Mouse (Mus musculus): ENCODE results near the gene E2f2. TPM values are rescaled to one million over a fixed set of nuclear protein-coding genes. Genes with fewer than 3 reads are reported as not detected.

E2f2 gene
- polyA plus RNA-seq, 1 experiment from 2014 or later, result 16.1 TPM

- WGBS, result 72% methylated on average over 3 of the region's 3 CpGs
- Histone ChIP-seq H3K27me3 (no peaks in the 10 kb centered on the region), H3K9me3 (no peaks in the 10 kb centered on the region), H3K36me3 (no peaks in the 10 kb centered on the region), H3K4me1 (peaks cover 7% of the 10 kb centered on the region), H3K9ac (no peak overlapping the region), H3K27ac (no peak overlapping the region), H3K4me2 (no peak overlapping the region), H3K4me3 (no peak overlapping the region)
- no peak for ATAC-seq (ENCODE audit: borderline replicate concordance, extremely low read depth, low FRiP score, low TSS enrichment)
Observed at GRCm38 (mm10) chr4:136167701-136168100, 4.5 kb upstream of the E2f2 start.

GRCm38 (mm10) chr4:136170401-136170800 is 1.8 kb upstream of the E2f2 start:
- WGBS, result 77% methylated on average over 4 of the region's 4 CpGs
- no peak overlapping the region for H3K9ac ChIP-seq

GRCm38 (mm10) chr4:136171455-136171854 is 739 bp upstream of the E2f2 start:
- no peak for ATAC-seq (ENCODE audit: borderline replicate concordance, extremely low read depth, low FRiP score, low TSS enrichment)
- peak overlapping the region; percentile 89 for H3K4me2 ChIP-seq
- H3K27ac ChIP-seq, result no peak overlapping the region
- peak overlapping the region; percentile 62 for H3K4me3 ChIP-seq
- H3K4me1 ChIP-seq, result peaks cover 40% of the 10 kb centered on the region
- no peaks in the 10 kb centered on the region for H3K27me3 ChIP-seq
- H3K36me3 ChIP-seq, result no peaks in the 10 kb centered on the region
- WGBS, result 25% methylated on average over 12 of the region's 12 CpGs
- H3K9ac ChIP-seq, result peak overlapping the region; percentile 59
- H3K9me3 ChIP-seq, result no peaks in the 10 kb centered on the region

More at GRCm38 (mm10) chr4:136170401-136170800, 1.8 kb upstream of the E2f2 start:
- Histone ChIP-seq H3K27me3 (no peaks in the 10 kb centered on the region), H3K9me3 (no peaks in the 10 kb centered on the region), H3K27ac (no peak overlapping the region), H3K4me3 (no peak overlapping the region), H3K4me1 (peaks cover 31% of the 10 kb centered on the region), H3K4me2 (no peak overlapping the region), H3K36me3 (no peaks in the 10 kb centered on the region)
- no peak for ATAC-seq (ENCODE audit: borderline replicate concordance, extremely low read depth, low FRiP score, low TSS enrichment)

- Histone ChIP-seq H3K4me1 (peaks cover 52% of the 10 kb centered on the region), H3K27ac (peak overlapping the region; percentile 83), H3K4me2 (peak overlapping the region; percentile 89), H3K36me3 (no peaks in the 10 kb centered on the region), H3K9ac (peak overlapping the region; percentile 62), H3K9me3 (no peaks in the 10 kb centered on the region), H3K4me3 (peak overlapping the region; percentile 62), H3K27me3 (no peaks in the 10 kb centered on the region)
- peak; percentile 35; the same call in 1 of the 2 replicates for ATAC-seq (ENCODE audit: borderline replicate concordance, extremely low read depth, low FRiP score, low TSS enrichment)
- under 1% methylated on average over 57 of the region's 67 CpGs for WGBS
Observed at GRCm38 (mm10) chr4:136172542-136173209, 482 bp downstream of the E2f2 start.

- H3K27me3 ChIP-seq, result no peaks in the 10 kb centered on the region
- peak overlapping the region; percentile 83 for H3K27ac ChIP-seq
- H3K36me3 ChIP-seq, result no peaks in the 10 kb centered on the region
- ATAC-seq (ENCODE audit: borderline replicate concordance, extremely low read depth, low FRiP score, low TSS enrichment), result no peak
- peak overlapping the region; percentile 62 for H3K4me3 ChIP-seq
- H3K9ac ChIP-seq, result peak overlapping the region; percentile 62
- 5% methylated on average over 14 of the region's 14 CpGs for WGBS
- H3K4me1 ChIP-seq, result peaks cover 58% of the 10 kb centered on the region
- H3K9me3 ChIP-seq, result no peaks in the 10 kb centered on the region
- peak overlapping the region; percentile 89 for H3K4me2 ChIP-seq
Observed at GRCm38 (mm10) chr4:136173210-136173715, 1.1 kb downstream of the E2f2 start.

- WGBS, result 62% methylated on average over 13 of the region's 13 CpGs
- peak overlapping the region; percentile 62; the same call in 1 of the 2 replicates for H3K4me3 ChIP-seq
- no peak overlapping the region for H3K9ac ChIP-seq
- ATAC-seq (ENCODE audit: borderline replicate concordance, extremely low read depth, low FRiP score, low TSS enrichment), result peak; percentile 17; the same call in 1 of the 2 replicates
- H3K27ac ChIP-seq, result 0 out of 2 replicates have a peak overlapping the region, but pooled peaks have one; percentile 34
- no peaks in the 10 kb centered on the region for H3K9me3 ChIP-seq
- H3K4me1 ChIP-seq, result peaks cover 68% of the 10 kb centered on the region
- H3K36me3 ChIP-seq, result no peaks in the 10 kb centered on the region
- no peaks in the 10 kb centered on the region for H3K27me3 ChIP-seq
- peak overlapping the region; percentile 89 for H3K4me2 ChIP-seq
Observed at GRCm38 (mm10) chr4:136174216-136175193, 2.3 kb downstream of the E2f2 start.

- Histone ChIP-seq H3K27me3 (no peaks in the 10 kb centered on the region), H3K9ac (no peak overlapping the region; the same call in 1 of the 2 replicates), H3K4me2 (no peak overlapping the region), H3K27ac (no peak overlapping the region), H3K4me3 (no peak overlapping the region), H3K36me3 (no peaks in the 10 kb centered on the region), H3K9me3 (no peaks in the 10 kb centered on the region), H3K4me1 (peaks cover 84% of the 10 kb centered on the region)
- 62% methylated on average over 10 of the region's 10 CpGs for WGBS
- no peak for ATAC-seq (ENCODE audit: borderline replicate concordance, extremely low read depth, low FRiP score, low TSS enrichment)
Observed at GRCm38 (mm10) chr4:136176022-136176552, 3.9 kb downstream of the E2f2 start.

- H3K4me2 ChIP-seq, result peak overlapping the region; percentile 24; the same call in 1 of the 2 replicates
- H3K36me3 ChIP-seq, result no peaks in the 10 kb centered on the region
- no peaks in the 10 kb centered on the region for H3K9me3 ChIP-seq
- peaks cover 86% of the 10 kb centered on the region for H3K4me1 ChIP-seq
- H3K4me3 ChIP-seq, result no peak overlapping the region
- H3K9ac ChIP-seq, result no peak overlapping the region
- H3K27ac ChIP-seq, result peak overlapping the region; percentile 90
- 32% methylated on average over 8 of the region's 8 CpGs for WGBS
- no peaks in the 10 kb centered on the region for H3K27me3 ChIP-seq
- no peak for ATAC-seq (ENCODE audit: borderline replicate concordance, extremely low read depth, low FRiP score, low TSS enrichment)
Observed at GRCm38 (mm10) chr4:136177244-136177611, 5.0 kb downstream of the E2f2 start.

- peaks cover 85% of the 10 kb centered on the region for H3K4me1 ChIP-seq
Observed at GRCm38 (mm10) chr4:136177612-136178474, 5.6 kb downstream of the E2f2 start.

GRCm38 (mm10) chr4:136178475-136178921 is 6.3 kb downstream of the E2f2 start:
- Histone ChIP-seq H3K4me1 (peaks cover 79% of the 10 kb centered on the region), H3K9ac (no peak overlapping the region), H3K9me3 (no peaks in the 10 kb centered on the region), H3K4me2 (no peak overlapping the region), H3K27ac (peak overlapping the region; percentile 90), H3K36me3 (no peaks in the 10 kb centered on the region), H3K27me3 (no peaks in the 10 kb centered on the region), H3K4me3 (no peak overlapping the region)
- no peak for ATAC-seq (ENCODE audit: borderline replicate concordance, extremely low read depth, low FRiP score, low TSS enrichment)
- WGBS, result 71% methylated on average over 12 of the region's 12 CpGs

More at GRCm38 (mm10) chr4:136177612-136178474, 5.6 kb downstream of the E2f2 start:
- H3K4me2 ChIP-seq, result peak overlapping the region; percentile 19; the same call in 1 of the 2 replicates
- ATAC-seq (ENCODE audit: borderline replicate concordance, extremely low read depth, low FRiP score, low TSS enrichment), result peak; percentile 31; the same call in 1 of the 2 replicates
- no peaks in the 10 kb centered on the region for H3K27me3 ChIP-seq
- H3K9me3 ChIP-seq, result no peaks in the 10 kb centered on the region
- no peak overlapping the region for H3K4me3 ChIP-seq
- peak overlapping the region; percentile 90 for H3K27ac ChIP-seq
- 34% methylated on average over 11 of the region's 11 CpGs for WGBS
- no peaks in the 10 kb centered on the region for H3K36me3 ChIP-seq
- H3K9ac ChIP-seq, result no peak overlapping the region
